Mouse (Mus musculus) splenic B cell, adult 2 months (primary cell): ENCODE measurements around the gene Pfkfb3.
A peak's percentile ranks its signal among the peaks of the same experiment; 100 is the strongest.
"Not testable (repeated sequence)": the region's sequence is repeated elsewhere in the genome, so short reads cannot be mapped to it uniquely, and the experiment has no call there.

Experiments
- DNase-seq: peaks from one replicate; pipeline ENCODE4 v3.0.0-alpha.2; 2011; ENCODE audit warnings: low read depth, low spot score
- H3K27me3 ChIP-seq: 2 replicates; pipeline ENCODE4 v1.6.1; 2012; ENCODE audit warnings: mild to moderate bottlenecking, low read length, moderate library complexity, mixed read lengths; ENCODE audit not compliant: control insufficient read depth, poor library complexity, insufficient read depth, severe bottlenecking
- H3K36me3 ChIP-seq: 2 replicates; pipeline ENCODE4 v1.6.1; 2012; ENCODE audit warnings: mild to moderate bottlenecking, low read length, moderate library complexity, mixed read lengths; ENCODE audit not compliant: control insufficient read depth, poor library complexity, insufficient read depth, severe bottlenecking

Pfkfb3 gene

DNA sequence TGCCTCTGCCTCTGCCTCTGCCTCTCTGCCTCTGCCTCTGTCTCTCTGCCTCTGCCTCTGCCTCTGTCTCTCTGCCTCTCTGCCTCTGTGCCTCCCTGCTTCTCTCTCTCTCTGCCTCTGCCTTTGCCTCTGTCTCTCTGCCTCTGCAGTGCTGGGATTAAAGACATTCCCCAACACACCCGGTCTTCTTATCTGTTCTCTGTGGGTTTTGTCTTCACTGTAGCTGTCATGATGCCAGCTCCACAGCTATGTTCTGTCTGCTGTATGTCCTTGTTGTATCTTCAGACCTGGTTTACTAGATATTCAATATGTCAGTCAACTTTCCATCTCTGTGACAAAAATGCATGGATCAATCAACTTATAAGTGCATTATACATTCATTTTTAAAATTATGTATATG lies 12.3 kb downstream of the Pfkfb3 start:
- not testable (repeated sequence) for H3K36me3 ChIP-seq, H3K27me3 ChIP-seq, DNase-seq

DNA sequence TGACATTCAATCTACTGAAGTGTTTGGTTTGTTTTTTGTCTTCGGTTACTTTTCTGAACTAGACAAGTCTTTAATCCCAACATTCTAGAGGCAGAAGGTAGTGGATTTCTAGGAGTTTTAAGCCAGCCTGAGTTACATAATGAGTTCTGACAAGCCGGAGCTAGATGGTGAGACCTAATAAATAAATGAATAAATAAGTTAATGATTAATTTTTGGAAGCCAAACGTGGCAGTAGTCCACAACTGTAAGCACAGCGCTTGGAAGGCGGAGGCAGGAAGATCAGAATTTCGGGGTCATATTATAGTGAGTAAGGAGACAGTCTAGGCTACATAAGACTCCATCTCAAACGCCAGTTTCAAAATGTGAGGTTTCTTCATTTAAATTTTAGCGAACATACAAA lies 17.9 kb downstream of the Pfkfb3 start:
- no peaks in the 10 kb centered on the region for H3K36me3 ChIP-seq
- no peaks in the 10 kb centered on the region for H3K27me3 ChIP-seq
- DNase-seq, result no peak

GRCm38 (mm10) chr2:11535412-11535928 lies 18.4 kb downstream of the Pfkfb3 start:
- DNase-seq, result peak; percentile 85
- Histone ChIP-seq H3K36me3 (no peaks in the 10 kb centered on the region), H3K27me3 (no peaks in the 10 kb centered on the region)

DNA sequence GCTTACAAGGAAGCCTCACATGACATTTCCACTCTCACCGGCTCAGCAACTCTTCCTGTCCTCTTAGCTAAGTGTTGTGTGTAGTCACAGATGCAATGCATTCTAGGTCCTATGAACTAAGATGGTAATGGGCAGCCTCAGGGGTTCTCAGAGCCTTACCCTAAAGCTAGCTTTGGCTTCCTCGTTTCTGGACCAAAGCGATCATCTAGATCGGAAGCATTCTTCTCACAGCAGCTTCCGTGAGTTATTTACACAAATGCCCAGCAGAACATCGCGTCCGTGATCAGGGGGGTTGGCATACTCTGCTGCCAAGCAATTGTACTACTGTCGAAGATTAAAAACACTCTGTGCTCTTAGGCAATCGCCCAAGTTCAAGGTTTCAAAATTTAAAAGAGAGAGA lies 19.1 kb downstream of the Pfkfb3 start:
- H3K36me3 ChIP-seq, result no peaks in the 10 kb centered on the region
- peak; percentile 31 for DNase-seq
- no peaks in the 10 kb centered on the region for H3K27me3 ChIP-seq

DNA sequence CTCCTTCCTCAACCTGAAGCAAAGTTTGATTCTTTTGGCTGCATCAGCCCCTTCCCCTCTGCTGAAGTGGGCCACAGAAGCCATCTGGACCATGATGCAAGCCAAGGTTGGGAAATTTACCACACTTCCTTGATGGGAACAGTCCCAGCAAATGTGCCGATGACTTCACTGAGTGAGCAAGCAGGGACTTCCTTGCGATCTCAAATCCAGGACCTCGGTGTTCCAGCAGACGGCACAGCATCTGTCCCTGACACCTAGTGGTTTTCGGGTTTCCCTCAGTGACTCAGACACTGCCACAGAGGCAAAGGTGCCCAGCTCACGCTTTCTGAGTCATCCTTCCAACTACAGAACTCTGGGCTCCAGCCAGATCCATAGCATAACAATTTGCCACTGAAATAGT lies 23.8 kb downstream of the Pfkfb3 start:
- no peak for DNase-seq
- Histone ChIP-seq H3K27me3 (no peaks in the 10 kb centered on the region), H3K36me3 (no peaks in the 10 kb centered on the region)

DNA sequence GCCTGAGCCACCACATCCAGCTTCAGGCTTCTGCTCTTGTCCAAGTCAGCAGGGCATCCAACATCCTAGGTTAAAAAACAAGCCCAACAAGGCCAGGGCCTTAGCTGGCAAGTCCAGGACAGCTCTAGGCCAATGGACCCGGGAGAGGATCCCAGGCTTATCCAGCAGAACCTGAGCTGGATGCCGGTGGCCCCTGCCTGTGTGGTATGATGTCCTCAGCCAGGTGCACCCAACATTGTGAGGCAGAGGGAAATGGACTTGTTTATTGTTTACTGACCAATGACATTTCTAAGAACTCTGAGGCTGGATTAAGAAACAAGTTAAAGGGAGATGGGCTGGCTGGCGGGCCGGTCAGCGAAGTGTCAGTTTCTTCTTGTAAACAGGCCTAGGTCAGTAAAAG lies 27.8 kb downstream of the Pfkfb3 start:
- Histone ChIP-seq H3K27me3 (no peaks in the 10 kb centered on the region), H3K36me3 (no peaks in the 10 kb centered on the region)
- no peak for DNase-seq

GRCm38 (mm10) chr2:11524736-11525135 lies 29.1 kb downstream of the Pfkfb3 start:
- no peak for DNase-seq
- H3K27me3 ChIP-seq, result no peaks in the 10 kb centered on the region
- H3K36me3 ChIP-seq, result no peaks in the 10 kb centered on the region

DNA sequence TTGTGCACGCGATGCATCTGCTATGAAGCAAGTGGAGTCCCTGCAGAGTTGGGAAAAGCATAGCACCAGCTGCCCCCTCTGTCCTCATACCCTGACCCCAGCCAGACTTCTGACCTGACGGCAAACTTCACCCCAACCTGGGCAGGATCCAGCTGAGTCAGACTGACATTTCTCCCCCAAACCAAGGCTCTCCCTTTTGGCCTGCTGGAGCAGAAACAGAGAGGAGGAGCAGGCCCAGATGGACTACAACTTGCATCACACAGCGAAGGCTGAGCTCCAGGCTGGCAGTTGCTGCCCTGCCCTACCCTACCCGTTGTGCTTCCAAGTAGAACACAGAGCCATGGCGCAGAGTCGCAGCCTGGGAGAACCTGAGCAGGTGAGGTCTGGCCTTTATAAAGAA lies 32.1 kb downstream of the Pfkfb3 start:
- Histone ChIP-seq H3K36me3 (no peaks in the 10 kb centered on the region), H3K27me3 (no peaks in the 10 kb centered on the region)
- no peak for DNase-seq

- no peak for DNase-seq
- Histone ChIP-seq H3K36me3 (no peaks in the 10 kb centered on the region), H3K27me3 (no peaks in the 10 kb centered on the region)
Measured at GRCm38 (mm10) chr2:11520786-11521185, 33.1 kb downstream of the Pfkfb3 start.

- no peak for DNase-seq
- H3K36me3 ChIP-seq, result no peaks in the 10 kb centered on the region
- H3K27me3 ChIP-seq, result no peaks in the 10 kb centered on the region
Measured at GRCm38 (mm10) chr2:11515828-11516227, 38.0 kb downstream of the Pfkfb3 start.

- DNase-seq, result no peak
- H3K27me3 ChIP-seq, result no peaks in the 10 kb centered on the region
- no peaks in the 10 kb centered on the region for H3K36me3 ChIP-seq
Measured at GRCm38 (mm10) chr2:11513057-11513967, 40.6 kb downstream of the Pfkfb3 start.

GRCm38 (mm10) chr2:11512127-11512526 lies 41.8 kb downstream of the Pfkfb3 start:
- Histone ChIP-seq H3K36me3 (no peaks in the 10 kb centered on the region), H3K27me3 (no peaks in the 10 kb centered on the region)
- no peak for DNase-seq

DNA sequence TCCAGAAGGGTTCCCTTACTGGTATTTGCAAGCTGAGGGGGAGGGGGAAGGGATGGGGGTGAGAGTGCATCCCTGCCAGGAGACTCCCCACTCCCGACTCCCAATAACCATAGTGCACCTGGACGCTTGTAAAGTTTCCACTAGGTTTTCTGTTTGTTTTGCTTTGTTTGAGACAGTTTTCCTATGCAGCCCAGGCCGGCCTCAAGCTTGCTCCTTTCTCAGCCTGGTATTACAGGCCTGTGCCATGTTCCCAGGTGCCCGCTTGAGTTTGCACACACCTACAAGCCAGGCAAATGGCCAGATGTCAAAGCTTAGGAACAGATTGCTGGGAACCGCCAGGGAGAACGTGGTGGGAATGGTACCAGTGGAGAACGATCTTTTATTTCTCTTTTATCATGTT lies 50.1 kb downstream of the Pfkfb3 start:
- no peaks in the 10 kb centered on the region; the same call in 1 of the 2 replicates for H3K36me3 ChIP-seq
- DNase-seq, result no peak
- no peaks in the 10 kb centered on the region for H3K27me3 ChIP-seq

- no peaks in the 10 kb centered on the region for H3K27me3 ChIP-seq
- peak; percentile 83 for DNase-seq
- no peaks in the 10 kb centered on the region; the same call in 1 of the 2 replicates for H3K36me3 ChIP-seq
Measured at GRCm38 (mm10) chr2:11502901-11503431, 50.9 kb downstream of the Pfkfb3 start.

- H3K36me3 ChIP-seq, result no peaks in the 10 kb centered on the region; the same call in 1 of the 2 replicates
- H3K27me3 ChIP-seq, result no peaks in the 10 kb centered on the region
- no peak for DNase-seq
Measured at GRCm38 (mm10) chr2:11502255-11502765, 51.6 kb downstream of the Pfkfb3 start.
